Mouse (Mus musculus): Measurements from ENCODE around the gene Prm2. TPM values are rescaled to one million over a fixed set of nuclear protein-coding genes. Genes with fewer than 3 reads are reported as not detected.

Prm2 gene
- not detected in 2 replicates for polyA plus RNA-seq (2015; fragmentation: Nextera tagmentation; extraction: Ambion mirVana)

GRCm38 (mm10) chr16:10796034-10796433, at the start of gene Prm2:
Gene Prm2 (minus strand): TSS chr16:10796134.
- Histone ChIP-seq H3K27me3 (peaks cover 30% of the 10 kb centered on the region), H3K4me2 (no peak within 1 kb of the TSS), H3K4me3 (no peak within 1 kb of the TSS), H3K4me1 (replicated peaks) (no peaks in the 10 kb centered on the region), H3K9me3 (replicated peaks) (no peaks in the 10 kb centered on the region), H3K27ac (no peak within 1 kb of the TSS), H3K9ac (no peak within 1 kb of the TSS), H3K36me3 (no peaks in the 10 kb centered on the region)
- no peak for ATAC-seq (replicated peaks; ENCODE audit: insufficient number of reproducible peaks, insufficient read depth, low FRiP score, low read depth)
- 76% methylated on average over 6 of the region's 6 CpGs for WGBS

GRCm38 (mm10) chr16:10844319-10844670, 48.4 kb upstream of the Prm2 start:
- Histone ChIP-seq H3K27ac (peak overlapping the region; percentile 73), H3K9ac (no peak overlapping the region), H3K36me3 (no peaks in the 10 kb centered on the region), H3K4me1 (replicated peaks) (peaks cover 35% of the 10 kb centered on the region), H3K27me3 (no peaks in the 10 kb centered on the region), H3K4me3 (peak overlapping the region; percentile 42), H3K9me3 (replicated peaks) (no peaks in the 10 kb centered on the region), H3K4me2 (peak overlapping the region; percentile 63)
- no peak for ATAC-seq (replicated peaks; ENCODE audit: insufficient number of reproducible peaks, insufficient read depth, low FRiP score, low read depth)
- 39% methylated on average over 6 of the region's 6 CpGs for WGBS

GRCm38 (mm10) chr16:10843486-10844318, 47.8 kb upstream of the Prm2 start:
- WGBS: 6% methylated on average over 18 of the region's 18 CpGs
- Histone ChIP-seq H3K4me2 (peak overlapping the region; percentile 63), H3K27me3 (no peaks in the 10 kb centered on the region), H3K36me3 (no peaks in the 10 kb centered on the region), H3K4me1 (replicated peaks) (peaks cover 35% of the 10 kb centered on the region), H3K27ac (peak overlapping the region; percentile 73), H3K9me3 (replicated peaks) (no peaks in the 10 kb centered on the region), H3K4me3 (peak overlapping the region; percentile 42), H3K9ac (peak overlapping the region; percentile 16; the same call in 1 of the 2 replicates)
- peak; percentile 72 for ATAC-seq (replicated peaks; ENCODE audit: insufficient number of reproducible peaks, insufficient read depth, low FRiP score, low read depth)

- no peak overlapping the region for H3K4me2 ChIP-seq
- no peak overlapping the region for H3K9ac ChIP-seq
- H3K4me3 ChIP-seq: no peak overlapping the region
- 83% methylated on average over 4 of the region's 4 CpGs for WGBS
- no peaks in the 10 kb centered on the region for H3K27me3 ChIP-seq
- no peaks in the 10 kb centered on the region for H3K9me3 ChIP-seq (replicated peaks)
- H3K36me3 ChIP-seq: no peaks in the 10 kb centered on the region
- no peak for ATAC-seq (replicated peaks; ENCODE audit: insufficient number of reproducible peaks, insufficient read depth, low FRiP score, low read depth)
- peaks cover 47% of the 10 kb centered on the region for H3K4me1 ChIP-seq (replicated peaks)
- no peak overlapping the region for H3K27ac ChIP-seq
These were observed 46.4 kb upstream of the Prm2 start for GRCm38 (mm10) chr16:10842282-10842855.

- Histone ChIP-seq H3K27ac (peak overlapping the region; percentile 82; the same call in 1 of the 2 replicates), H3K36me3 (no peaks in the 10 kb centered on the region), H3K4me3 (no peak overlapping the region), H3K4me1 (replicated peaks) (peaks cover 54% of the 10 kb centered on the region), H3K9ac (no peak overlapping the region), H3K4me2 (no peak overlapping the region), H3K27me3 (no peaks in the 10 kb centered on the region), H3K9me3 (replicated peaks) (no peaks in the 10 kb centered on the region)
- no peak for ATAC-seq (replicated peaks; ENCODE audit: insufficient number of reproducible peaks, insufficient read depth, low FRiP score, low read depth)
- 74% methylated on average over 13 of the region's 14 CpGs for WGBS
These were observed 44.1 kb upstream of the Prm2 start for GRCm38 (mm10) chr16:10840018-10840417.

- Histone ChIP-seq H3K4me3 (no peak overlapping the region), H3K4me1 (replicated peaks) (peaks cover 52% of the 10 kb centered on the region), H3K9me3 (replicated peaks) (no peaks in the 10 kb centered on the region), H3K4me2 (peak overlapping the region; percentile 35), H3K27me3 (no peaks in the 10 kb centered on the region), H3K9ac (no peak overlapping the region), H3K36me3 (no peaks in the 10 kb centered on the region), H3K27ac (peak overlapping the region; percentile 82)
- ATAC-seq (replicated peaks; ENCODE audit: insufficient number of reproducible peaks, insufficient read depth, low FRiP score, low read depth): peak; percentile 55; the same call in 1 of the 2 replicates
- 31% methylated on average over 10 of the region's 10 CpGs for WGBS
These were observed 42.7 kb upstream of the Prm2 start for GRCm38 (mm10) chr16:10838487-10839245.

- no peak for ATAC-seq (replicated peaks; ENCODE audit: insufficient number of reproducible peaks, insufficient read depth, low FRiP score, low read depth)
- Histone ChIP-seq H3K27me3 (no peaks in the 10 kb centered on the region), H3K4me1 (replicated peaks) (peaks cover 46% of the 10 kb centered on the region), H3K9me3 (replicated peaks) (no peaks in the 10 kb centered on the region), H3K4me3 (no peak overlapping the region), H3K9ac (no peak overlapping the region), H3K4me2 (0 out of 2 replicates have a peak overlapping the region, but pooled peaks have one; percentile 35), H3K27ac (peak overlapping the region; percentile 82), H3K36me3 (no peaks in the 10 kb centered on the region)
- 83% methylated on average over 1 of the region's 1 CpGs for WGBS
These were observed 42.0 kb upstream of the Prm2 start for GRCm38 (mm10) chr16:10837903-10838302.

GRCm38 (mm10) chr16:10837250-10837649, 41.3 kb upstream of the Prm2 start:
- H3K27me3 ChIP-seq: no peaks in the 10 kb centered on the region
- H3K9ac ChIP-seq: no peak overlapping the region
- H3K4me2 ChIP-seq: no peak overlapping the region
- ATAC-seq (replicated peaks; ENCODE audit: insufficient number of reproducible peaks, insufficient read depth, low FRiP score, low read depth): no peak
- 71% methylated on average over 3 of the region's 3 CpGs for WGBS
- H3K36me3 ChIP-seq: no peaks in the 10 kb centered on the region
- no peaks in the 10 kb centered on the region for H3K9me3 ChIP-seq (replicated peaks)
- H3K4me1 ChIP-seq (replicated peaks): peaks cover 46% of the 10 kb centered on the region
- H3K27ac ChIP-seq: no peak overlapping the region
- no peak overlapping the region for H3K4me3 ChIP-seq

- Histone ChIP-seq H3K27ac (no peak overlapping the region), H3K36me3 (no peaks in the 10 kb centered on the region), H3K9ac (no peak overlapping the region), H3K9me3 (replicated peaks) (no peaks in the 10 kb centered on the region), H3K4me3 (no peak overlapping the region), H3K4me2 (no peak overlapping the region), H3K27me3 (no peaks in the 10 kb centered on the region), H3K4me1 (replicated peaks) (peaks cover 46% of the 10 kb centered on the region)
- 86% methylated on average over 3 of the region's 3 CpGs for WGBS
- ATAC-seq (replicated peaks; ENCODE audit: insufficient number of reproducible peaks, insufficient read depth, low FRiP score, low read depth): no peak
These were observed 40.5 kb upstream of the Prm2 start for GRCm38 (mm10) chr16:10836388-10836787.

GRCm38 (mm10) chr16:10834911-10835587, 39.1 kb upstream of the Prm2 start, which contains the start of gene Rmi2:
Gene Rmi2 (plus strand): TSS chr16:10835059.
- 1% methylated on average over 67 of the region's 69 CpGs for WGBS
- Histone ChIP-seq H3K27me3 (no peaks in the 10 kb centered on the region), H3K9ac (peak within 1 kb of the TSS; percentile 79), H3K27ac (peak within 1 kb of the TSS; percentile 80), H3K4me1 (replicated peaks) (peaks cover 42% of the 10 kb centered on the region), H3K4me2 (peak within 1 kb of the TSS; percentile 98), H3K9me3 (replicated peaks) (no peaks in the 10 kb centered on the region), H3K4me3 (peak within 1 kb of the TSS; percentile 90), H3K36me3 (no peaks in the 10 kb centered on the region)
- ATAC-seq (replicated peaks; ENCODE audit: insufficient number of reproducible peaks, insufficient read depth, low FRiP score, low read depth): peak; percentile 84

- Histone ChIP-seq H3K27ac (no peak overlapping the region), H3K9ac (peak overlapping the region; percentile 2; the same call in 1 of the 2 replicates), H3K4me3 (peak overlapping the region; percentile 90), H3K9me3 (replicated peaks) (no peaks in the 10 kb centered on the region), H3K4me1 (replicated peaks) (peaks cover 39% of the 10 kb centered on the region), H3K36me3 (no peaks in the 10 kb centered on the region), H3K4me2 (peak overlapping the region; percentile 98), H3K27me3 (no peaks in the 10 kb centered on the region)
- WGBS: 3% methylated on average over 12 of the region's 12 CpGs
- ATAC-seq (replicated peaks; ENCODE audit: insufficient number of reproducible peaks, insufficient read depth, low FRiP score, low read depth): no peak
These were observed 38.6 kb upstream of the Prm2 start for GRCm38 (mm10) chr16:10834542-10834910.

Data from heart, embryonic 15.5 days (tissue).